Mouse (Mus musculus): Measurements from ENCODE around the gene Baiap2l2. TPM values are rescaled to one million over a fixed set of nuclear protein-coding genes. Genes with fewer than 3 reads are reported as not detected.
A peak's percentile ranks its signal among the peaks of the same experiment; 100 is the strongest.

The Baiap2l2 gene
- polyA plus RNA-seq, 1 experiment from 2014 or later: 5.4 TPM

- WGBS: 0% methylated on average over 1 of the region's 1 CpGs
- Histone ChIP-seq H3K4me1 (ENCODE audit: control insufficient read depth, insufficient read depth, low read depth, low read length) (no peaks in the 10 kb centered on the region), H3K36me3 (ENCODE audit: control insufficient read depth, insufficient read depth, low read length) (no peaks in the 10 kb centered on the region), H3K27me3 (replicated peaks; ENCODE audit: control insufficient read depth, insufficient read depth, low read length) (no peaks in the 10 kb centered on the region), H3K4me2 (ENCODE audit: low read length) (no peak overlapping the region), H3K9ac (ENCODE audit: low read depth, low read length) (no peak overlapping the region), H3K4me3 (ENCODE audit: low read length) (no peak overlapping the region), H3K27ac (ENCODE audit: low read depth, low read length) (no peak overlapping the region), H3K9me3 (ENCODE audit: control insufficient read depth, low read length) (no peaks in the 10 kb centered on the region)
- no peak for ATAC-seq
These were observed 65.8 kb downstream of the Baiap2l2 start for GRCm38 (mm10) chr15:79219572-79219971.

- 73% methylated on average over 3 of the region's 3 CpGs for WGBS
- no peak overlapping the region for H3K4me2 ChIP-seq (ENCODE audit: low read length)
- no peaks in the 10 kb centered on the region for H3K36me3 ChIP-seq (ENCODE audit: control insufficient read depth, insufficient read depth, low read length)
- no peak overlapping the region for H3K9ac ChIP-seq (ENCODE audit: low read depth, low read length)
- H3K9me3 ChIP-seq (ENCODE audit: control insufficient read depth, low read length): no peaks in the 10 kb centered on the region
- H3K27ac ChIP-seq (ENCODE audit: low read depth, low read length): no peak overlapping the region
- no peaks in the 10 kb centered on the region for H3K27me3 ChIP-seq (replicated peaks; ENCODE audit: control insufficient read depth, insufficient read depth, low read length)
- H3K4me1 ChIP-seq (ENCODE audit: control insufficient read depth, insufficient read depth, low read depth, low read length): no peaks in the 10 kb centered on the region
- ATAC-seq: no peak
- H3K4me3 ChIP-seq (ENCODE audit: low read length): no peak overlapping the region
These were observed 69.1 kb downstream of the Baiap2l2 start for GRCm38 (mm10) chr15:79216191-79216590.

- WGBS: 61% methylated on average over 6 of the region's 6 CpGs
- Histone ChIP-seq H3K36me3 (ENCODE audit: control insufficient read depth, insufficient read depth, low read length) (no peaks in the 10 kb centered on the region), H3K9me3 (ENCODE audit: control insufficient read depth, low read length) (no peaks in the 10 kb centered on the region), H3K4me2 (ENCODE audit: low read length) (no peak overlapping the region), H3K4me1 (ENCODE audit: control insufficient read depth, insufficient read depth, low read depth, low read length) (no peaks in the 10 kb centered on the region), H3K27me3 (replicated peaks; ENCODE audit: control insufficient read depth, insufficient read depth, low read length) (no peaks in the 10 kb centered on the region), H3K27ac (ENCODE audit: low read depth, low read length) (no peak overlapping the region), H3K9ac (ENCODE audit: low read depth, low read length) (no peak overlapping the region), H3K4me3 (ENCODE audit: low read length) (no peak overlapping the region)
- no peak for ATAC-seq
These were observed 71.7 kb downstream of the Baiap2l2 start for GRCm38 (mm10) chr15:79213591-79213990.

GRCm38 (mm10) chr15:79212750-79213446 lies 72.4 kb downstream of the Baiap2l2 start:
- H3K9me3 ChIP-seq (ENCODE audit: control insufficient read depth, low read length): no peaks in the 10 kb centered on the region
- 84% methylated on average over 26 of the region's 26 CpGs for WGBS
- H3K4me3 ChIP-seq (ENCODE audit: low read length): no peak overlapping the region
- H3K27ac ChIP-seq (ENCODE audit: low read depth, low read length): no peak overlapping the region
- no peak overlapping the region for H3K9ac ChIP-seq (ENCODE audit: low read depth, low read length)
- H3K36me3 ChIP-seq (ENCODE audit: control insufficient read depth, insufficient read depth, low read length): no peaks in the 10 kb centered on the region
- no peaks in the 10 kb centered on the region for H3K27me3 ChIP-seq (replicated peaks; ENCODE audit: control insufficient read depth, insufficient read depth, low read length)
- H3K4me2 ChIP-seq (ENCODE audit: low read length): no peak overlapping the region
- ATAC-seq: peak; percentile 60; the same call in 1 of the 2 replicates
- no peaks in the 10 kb centered on the region for H3K4me1 ChIP-seq (ENCODE audit: control insufficient read depth, insufficient read depth, low read depth, low read length)

- Histone ChIP-seq H3K9ac (ENCODE audit: low read depth, low read length) (no peak overlapping the region), H3K4me2 (ENCODE audit: low read length) (no peak overlapping the region), H3K4me1 (ENCODE audit: control insufficient read depth, insufficient read depth, low read depth, low read length) (no peaks in the 10 kb centered on the region), H3K4me3 (ENCODE audit: low read length) (no peak overlapping the region), H3K27me3 (replicated peaks; ENCODE audit: control insufficient read depth, insufficient read depth, low read length) (no peaks in the 10 kb centered on the region), H3K27ac (ENCODE audit: low read depth, low read length) (no peak overlapping the region), H3K9me3 (ENCODE audit: control insufficient read depth, low read length) (no peaks in the 10 kb centered on the region), H3K36me3 (ENCODE audit: control insufficient read depth, insufficient read depth, low read length) (no peaks in the 10 kb centered on the region)
- ATAC-seq: no peak
- WGBS: 68% methylated on average over 2 of the region's 2 CpGs
These were observed 75.0 kb downstream of the Baiap2l2 start for GRCm38 (mm10) chr15:79210357-79210756.

- Histone ChIP-seq H3K4me1 (ENCODE audit: control insufficient read depth, insufficient read depth, low read depth, low read length) (no peaks in the 10 kb centered on the region), H3K9ac (ENCODE audit: low read depth, low read length) (no peak overlapping the region), H3K4me2 (ENCODE audit: low read length) (no peak overlapping the region), H3K36me3 (ENCODE audit: control insufficient read depth, insufficient read depth, low read length) (no peaks in the 10 kb centered on the region), H3K27me3 (replicated peaks; ENCODE audit: control insufficient read depth, insufficient read depth, low read length) (no peaks in the 10 kb centered on the region), H3K9me3 (ENCODE audit: control insufficient read depth, low read length) (no peaks in the 10 kb centered on the region), H3K4me3 (ENCODE audit: low read length) (no peak overlapping the region), H3K27ac (ENCODE audit: low read depth, low read length) (no peak overlapping the region)
- WGBS: 75% methylated on average over 27 of the region's 27 CpGs
- ATAC-seq: no peak
These were observed 76.4 kb downstream of the Baiap2l2 start for GRCm38 (mm10) chr15:79208758-79209439.

- ATAC-seq: no peak
- H3K27ac ChIP-seq (ENCODE audit: low read depth, low read length): no peak overlapping the region
- H3K36me3 ChIP-seq (ENCODE audit: control insufficient read depth, insufficient read depth, low read length): no peaks in the 10 kb centered on the region
- H3K4me2 ChIP-seq (ENCODE audit: low read length): no peak overlapping the region
- no peaks in the 10 kb centered on the region for H3K9me3 ChIP-seq (ENCODE audit: control insufficient read depth, low read length)
- no peaks in the 10 kb centered on the region for H3K27me3 ChIP-seq (replicated peaks; ENCODE audit: control insufficient read depth, insufficient read depth, low read length)
- no peak overlapping the region for H3K4me3 ChIP-seq (ENCODE audit: low read length)
- 82% methylated on average over 6 of the region's 6 CpGs for WGBS
- no peaks in the 10 kb centered on the region for H3K4me1 ChIP-seq (ENCODE audit: control insufficient read depth, insufficient read depth, low read depth, low read length)
- H3K9ac ChIP-seq (ENCODE audit: low read depth, low read length): no peak overlapping the region
These were observed 77.1 kb downstream of the Baiap2l2 start for GRCm38 (mm10) chr15:79208211-79208610.

Other genes starting within 250 kb of the Baiap2l2 start
- 0.14 TPM in 1 of 2 replicates, not detected in the other for gene Galr3, start 243.7 kb downstream of the Baiap2l2 start, polyA plus RNA-seq (2015; fragmentation: Nextera tagmentation; extraction: Ambion mirVana)
- gene Ankrd54, start 222.6 kb downstream of the Baiap2l2 start, polyA plus RNA-seq (2015; fragmentation: Nextera tagmentation; extraction: Ambion mirVana): 50.0 and 54.0 TPM in 2 replicates
- 174 and 177 TPM in 2 replicates for gene Eif3l, start 210.4 kb downstream of the Baiap2l2 start, polyA plus RNA-seq (2015; fragmentation: Nextera tagmentation; extraction: Ambion mirVana)
- gene Micall1, start 176.6 kb downstream of the Baiap2l2 start, polyA plus RNA-seq (2015; fragmentation: Nextera tagmentation; extraction: Ambion mirVana): 11.6 and 13.9 TPM in 2 replicates
- gene Polr2f, start 144.5 kb downstream of the Baiap2l2 start, polyA plus RNA-seq (2015; fragmentation: Nextera tagmentation; extraction: Ambion mirVana): 258 and 285 TPM in 2 replicates
- 18.0 and 20.2 TPM in 2 replicates for gene 1700088E04Rik, start 144.3 kb downstream of the Baiap2l2 start, polyA plus RNA-seq (2015; fragmentation: Nextera tagmentation; extraction: Ambion mirVana)
- 9.0 and 9.5 TPM in 2 replicates for gene Sox10, start 120.3 kb downstream of the Baiap2l2 start, polyA plus RNA-seq (2015; fragmentation: Nextera tagmentation; extraction: Ambion mirVana)
- gene Pick1, start 56.4 kb downstream of the Baiap2l2 start, polyA plus RNA-seq (2015; fragmentation: Nextera tagmentation; extraction: Ambion mirVana): 99.1 and 100.0 TPM in 2 replicates
- gene Gm49486, start 56.1 kb downstream of the Baiap2l2 start, polyA plus RNA-seq (2015; fragmentation: Nextera tagmentation; extraction: Ambion mirVana): 0.87 and 1.1 TPM in 2 replicates
- gene Slc16a8, start 30.8 kb downstream of the Baiap2l2 start, polyA plus RNA-seq (2015; fragmentation: Nextera tagmentation; extraction: Ambion mirVana): 1.4 and 2.0 TPM in 2 replicates
- gene Pla2g6, start 42.9 kb upstream of the Baiap2l2 start, polyA plus RNA-seq (2015; fragmentation: Nextera tagmentation; extraction: Ambion mirVana): 23.0 and 29.3 TPM in 2 replicates
- 1.1 and 1.2 TPM in 2 replicates for gene Maff, start 61.1 kb upstream of the Baiap2l2 start, polyA plus RNA-seq (2015; fragmentation: Nextera tagmentation; extraction: Ambion mirVana)
- 42.4 and 54.9 TPM in 2 replicates for gene Tmem184b, start 118.0 kb upstream of the Baiap2l2 start, polyA plus RNA-seq (2015; fragmentation: Nextera tagmentation; extraction: Ambion mirVana)
- 132 and 147 TPM in 2 replicates for gene Csnk1e, start 170.0 kb upstream of the Baiap2l2 start, polyA plus RNA-seq (2015; fragmentation: Nextera tagmentation; extraction: Ambion mirVana)
- 0.09 TPM in 1 of 2 replicates, not detected in the other for gene Kcnj4, start 219.7 kb upstream of the Baiap2l2 start, polyA plus RNA-seq (2015; fragmentation: Nextera tagmentation; extraction: Ambion mirVana)
- gene Kdelr3, start 230.9 kb upstream of the Baiap2l2 start, polyA plus RNA-seq (2015; fragmentation: Nextera tagmentation; extraction: Ambion mirVana): 11.6 and 14.2 TPM in 2 replicates

Data from hindbrain, embryonic 16.5 days (tissue).